Mouse (Mus musculus) induced T-regulatory cell, adult 2 months (primary cell): Measurements from ENCODE around the gene Aplp2.

Source experiments
- DNase-seq: peaks from one replicate; pipeline ENCODE4 v3.0.0-alpha.2; 2012; ENCODE audit warnings: low read depth

Aplp2 gene

GRCm38 (mm10) chr9:31211690-31212499, at the start of gene Aplp2:
TSS of gene Aplp2 (minus strand) at chr9:31211815.
- peak; percentile 98 for DNase-seq

- DNase-seq = no peak
These were observed 48.6 kb upstream of the Aplp2 start for GRCm38 (mm10) chr9:31260219-31260618.

- DNase-seq = no peak
These were observed 46.6 kb upstream of the Aplp2 start for GRCm38 (mm10) chr9:31258237-31258636.

- DNase-seq = no peak
These were observed 44.3 kb upstream of the Aplp2 start for GRCm38 (mm10) chr9:31255953-31256352.

- peak; percentile 92 for DNase-seq
These were observed 43.0 kb upstream of the Aplp2 start for GRCm38 (mm10) chr9:31254697-31255004.

- peak; percentile 23 for DNase-seq
These were observed 42.5 kb upstream of the Aplp2 start for GRCm38 (mm10) chr9:31253866-31254696.

GRCm38 (mm10) chr9:31253311-31253734, 41.7 kb upstream of the Aplp2 start:
- peak; percentile 63 for DNase-seq

GRCm38 (mm10) chr9:31252182-31252799, 40.7 kb upstream of the Aplp2 start:
- DNase-seq = peak; percentile 60

GRCm38 (mm10) chr9:31247447-31248220, 36.0 kb upstream of the Aplp2 start:
- no peak for DNase-seq

GRCm38 (mm10) chr9:31246421-31246820, 34.8 kb upstream of the Aplp2 start:
- DNase-seq = no peak

GRCm38 (mm10) chr9:31245006-31245405, 33.4 kb upstream of the Aplp2 start:
- no peak for DNase-seq

GRCm38 (mm10) chr9:31243939-31244333, 32.3 kb upstream of the Aplp2 start:
- no peak for DNase-seq

GRCm38 (mm10) chr9:31243306-31243938, 31.8 kb upstream of the Aplp2 start:
- peak; percentile 32 for DNase-seq

- no peak for DNase-seq
These were observed 29.6 kb upstream of the Aplp2 start for GRCm38 (mm10) chr9:31241208-31241699.

GRCm38 (mm10) chr9:31240522-31241207, 29.1 kb upstream of the Aplp2 start:
- no peak for DNase-seq

GRCm38 (mm10) chr9:31239551-31239950, 27.9 kb upstream of the Aplp2 start:
- no peak for DNase-seq

- DNase-seq = no peak
These were observed 26.9 kb upstream of the Aplp2 start for GRCm38 (mm10) chr9:31238526-31238925.

- DNase-seq = no peak
These were observed 24.5 kb upstream of the Aplp2 start for GRCm38 (mm10) chr9:31236079-31236478.

GRCm38 (mm10) chr9:31235489-31235888, 23.9 kb upstream of the Aplp2 start:
- DNase-seq = no peak

- no peak for DNase-seq
These were observed 23.4 kb upstream of the Aplp2 start for GRCm38 (mm10) chr9:31235030-31235429.

GRCm38 (mm10) chr9:31226541-31226940, 14.9 kb upstream of the Aplp2 start:
- no peak for DNase-seq
